Mouse (Mus musculus): Measurements from ENCODE around the gene Aspscr1. TPM values are rescaled to one million over a fixed set of nuclear protein-coding genes. Genes with fewer than 3 reads are reported as not detected.

Gene Aspscr1
- total and polyA plus RNA-seq, 2 experiments from 2014 or later: 113 to 143 TPM

DNA sequence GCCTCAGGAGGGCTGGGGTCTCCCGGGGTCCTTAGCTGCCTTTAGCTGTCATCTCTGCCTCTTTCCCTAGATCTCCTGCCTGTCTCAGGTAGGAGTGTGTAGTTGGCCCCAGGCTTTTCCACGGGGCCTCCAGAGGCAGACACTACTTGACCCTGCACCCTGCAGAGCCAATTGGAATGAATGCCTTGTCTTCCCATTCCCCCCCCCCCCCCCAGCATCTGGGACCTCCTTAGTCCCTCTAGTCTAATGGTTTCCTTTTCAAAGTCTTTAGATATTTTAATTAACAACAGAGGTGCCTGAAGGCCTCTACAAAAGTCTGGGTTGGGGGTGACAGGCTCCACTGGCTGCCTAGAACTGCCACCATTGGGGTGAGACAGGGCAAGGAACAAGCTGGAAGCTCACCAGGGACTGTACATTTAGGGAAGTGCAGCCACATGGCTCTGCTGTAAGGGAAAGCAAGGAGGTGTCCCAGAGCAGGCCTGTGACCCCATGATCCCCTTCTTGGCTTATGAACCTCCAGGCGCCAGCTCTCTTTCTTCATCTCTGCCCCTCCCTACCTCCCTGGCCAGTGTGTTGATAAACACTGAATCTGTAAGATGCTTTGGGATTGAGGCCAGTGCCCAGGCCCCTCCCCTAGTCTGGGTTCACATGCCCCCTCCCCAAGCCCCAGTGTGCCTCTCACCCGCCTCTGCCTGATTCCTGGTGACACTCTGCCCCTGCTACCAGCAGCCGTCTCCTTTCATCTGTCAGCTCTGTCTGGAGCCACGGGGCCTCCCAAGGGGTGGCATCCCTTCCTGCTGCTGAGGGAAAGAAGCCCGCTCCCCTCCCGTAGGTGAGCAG lies 31.9 kb downstream of the Aspscr1 start:
- ATAC-seq (ENCODE audit: low FRiP score): no peak
- H3K9ac ChIP-seq (replicated peaks; ENCODE audit: low read length, poor library complexity, severe bottlenecking): no peak overlapping the region
- 19% methylated on average over 8 of the region's 8 CpGs for WGBS

DNA sequence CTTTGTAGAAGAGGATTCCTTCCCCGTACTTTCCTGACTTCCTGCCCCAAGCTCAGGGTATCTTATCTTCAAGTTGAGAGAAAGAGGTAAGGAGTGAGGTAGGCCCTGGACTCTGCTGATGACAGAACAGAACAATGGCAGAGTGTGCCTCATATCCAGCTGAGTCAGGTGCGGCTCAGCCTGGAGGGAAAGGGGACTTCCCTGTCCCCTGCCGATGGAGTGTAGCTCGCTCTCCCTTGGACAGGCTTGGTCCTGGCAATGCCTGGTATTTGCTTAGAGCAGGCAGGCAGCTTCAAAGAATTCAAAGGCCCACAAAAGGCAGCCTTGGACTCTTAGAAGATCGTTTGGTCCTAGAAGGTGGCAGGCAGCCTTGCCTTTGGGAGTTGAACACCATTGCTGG lies 33.3 kb downstream of the Aspscr1 start:
- DNase-seq (ENCODE audit: low spot score): no peak
- 0 out of 2 replicates have a peak overlapping the region, but pooled peaks have one; percentile 13 for H3K9ac ChIP-seq (replicated peaks; ENCODE audit: low read length, poor library complexity, severe bottlenecking)
- no peak for ATAC-seq (ENCODE audit: low FRiP score)
- TF ChIP-seq CTCF (IDR thresholded peaks at IDR 0.05): no peak
- H3K27me3 ChIP-seq (ENCODE audit: insufficient read depth, low read length): no peaks in the 10 kb centered on the region
- 0 out of 2 replicates have a peak, but pooled peaks cover 4% of the 10 kb centered on the region for H3K4me1 ChIP-seq (ENCODE audit: insufficient read depth, low read length)
- peaks cover 24% of the 10 kb centered on the region for H3K36me3 ChIP-seq (ENCODE audit: insufficient read depth, low read length)
- 55% methylated on average over 5 of the region's 5 CpGs for WGBS
- no peak overlapping the region for H3K4me2 ChIP-seq (ENCODE audit: low read depth, low read length, poor library complexity, severe bottlenecking)
- H3K9me3 ChIP-seq (ENCODE audit: low read length): no peaks in the 10 kb centered on the region
- H3K4me3 ChIP-seq (ENCODE audit: low read depth, low read length): no peak overlapping the region
- no peak overlapping the region for H3K27ac ChIP-seq (ENCODE audit: low read depth, low read length)

More for the DNA sequence above, 31.9 kb downstream of the Aspscr1 start:
- H3K36me3 ChIP-seq (ENCODE audit: insufficient read depth, low read length): peaks cover 16% of the 10 kb centered on the region
- no peak overlapping the region for H3K27ac ChIP-seq (ENCODE audit: low read depth, low read length)
- H3K4me2 ChIP-seq (ENCODE audit: low read depth, low read length, poor library complexity, severe bottlenecking): no peak overlapping the region
- no peak for TF ChIP-seq CTCF (IDR thresholded peaks at IDR 0.05)
- H3K27me3 ChIP-seq (ENCODE audit: insufficient read depth, low read length): no peaks in the 10 kb centered on the region
- H3K4me1 ChIP-seq (ENCODE audit: insufficient read depth, low read length): 0 out of 2 replicates have a peak, but pooled peaks cover 4% of the 10 kb centered on the region
- no peaks in the 10 kb centered on the region for H3K9me3 ChIP-seq (ENCODE audit: low read length)
- no peak overlapping the region for H3K4me3 ChIP-seq (ENCODE audit: low read depth, low read length)
- DNase-seq (ENCODE audit: low spot score): no peak

- 9% methylated on average over 10 of the region's 12 CpGs for WGBS
- no peak for ATAC-seq (ENCODE audit: low FRiP score)
- no peak overlapping the region for H3K27ac ChIP-seq (ENCODE audit: low read depth, low read length)
These were observed 34.5 kb downstream of the Aspscr1 start for GRCm38 (mm10) chr11:120707225-120707624.

GRCm38 (mm10) chr11:120707969-120708368 lies 35.2 kb downstream of the Aspscr1 start:
- Histone ChIP-seq H3K4me2 (ENCODE audit: low read depth, low read length, poor library complexity, severe bottlenecking) (no peak overlapping the region), H3K9ac (replicated peaks; ENCODE audit: low read length, poor library complexity, severe bottlenecking) (no peak overlapping the region), H3K4me1 (ENCODE audit: insufficient read depth, low read length) (peaks cover 9% of the 10 kb centered on the region; the same call in 1 of the 2 replicates), H3K36me3 (ENCODE audit: insufficient read depth, low read length) (peaks cover 21% of the 10 kb centered on the region; the same call in 1 of the 2 replicates), H3K9me3 (ENCODE audit: low read length) (no peaks in the 10 kb centered on the region), H3K27me3 (ENCODE audit: insufficient read depth, low read length) (no peaks in the 10 kb centered on the region), H3K27ac (ENCODE audit: low read depth, low read length) (no peak overlapping the region), H3K4me3 (ENCODE audit: low read depth, low read length) (no peak overlapping the region)
- WGBS: 28% methylated on average over 5 of the region's 5 CpGs
- ATAC-seq (ENCODE audit: low FRiP score) (no peak), DNase-seq (ENCODE audit: low spot score) (no peak)
- no peak for TF ChIP-seq CTCF (IDR thresholded peaks at IDR 0.05)

More at GRCm38 (mm10) chr11:120707225-120707624, 34.5 kb downstream of the Aspscr1 start:
- Histone ChIP-seq H3K9me3 (ENCODE audit: low read length) (no peaks in the 10 kb centered on the region), H3K27me3 (ENCODE audit: insufficient read depth, low read length) (no peaks in the 10 kb centered on the region), H3K4me3 (ENCODE audit: low read depth, low read length) (no peak overlapping the region), H3K9ac (replicated peaks; ENCODE audit: low read length, poor library complexity, severe bottlenecking) (no peak overlapping the region), H3K36me3 (ENCODE audit: insufficient read depth, low read length) (peaks cover 24% of the 10 kb centered on the region), H3K4me2 (ENCODE audit: low read depth, low read length, poor library complexity, severe bottlenecking) (no peak overlapping the region), H3K4me1 (ENCODE audit: insufficient read depth, low read length) (0 out of 2 replicates have a peak, but pooled peaks cover 4% of the 10 kb centered on the region)
- DNase-seq (ENCODE audit: low spot score): no peak
- TF ChIP-seq CTCF (IDR thresholded peaks at IDR 0.05): no peak

- Histone ChIP-seq H3K27ac (ENCODE audit: low read depth, low read length) (no peak overlapping the region), H3K9ac (replicated peaks; ENCODE audit: low read length, poor library complexity, severe bottlenecking) (no peak overlapping the region), H3K4me3 (ENCODE audit: low read depth, low read length) (no peak overlapping the region), H3K27me3 (ENCODE audit: insufficient read depth, low read length) (no peaks in the 10 kb centered on the region), H3K36me3 (ENCODE audit: insufficient read depth, low read length) (peaks cover 21% of the 10 kb centered on the region; the same call in 1 of the 2 replicates), H3K4me2 (ENCODE audit: low read depth, low read length, poor library complexity, severe bottlenecking) (no peak overlapping the region), H3K4me1 (ENCODE audit: insufficient read depth, low read length) (peaks cover 14% of the 10 kb centered on the region; the same call in 1 of the 2 replicates), H3K9me3 (ENCODE audit: low read length) (no peaks in the 10 kb centered on the region)
- ATAC-seq (ENCODE audit: low FRiP score) (no peak), DNase-seq (ENCODE audit: low spot score) (no peak)
- TF ChIP-seq CTCF (IDR thresholded peaks at IDR 0.05): no peak
- 75% methylated on average over 2 of the region's 2 CpGs for WGBS
These were observed 36.8 kb downstream of the Aspscr1 start for GRCm38 (mm10) chr11:120709551-120709950.

- no peaks in the 10 kb centered on the region for H3K27me3 ChIP-seq (ENCODE audit: insufficient read depth, low read length)
- H3K36me3 ChIP-seq (ENCODE audit: insufficient read depth, low read length): peaks cover 25% of the 10 kb centered on the region; the same call in 1 of the 2 replicates
- no peak overlapping the region for H3K4me2 ChIP-seq (ENCODE audit: low read depth, low read length, poor library complexity, severe bottlenecking)
- WGBS: 81% methylated on average over 5 of the region's 5 CpGs
- ATAC-seq (ENCODE audit: low FRiP score) (no peak), DNase-seq (ENCODE audit: low spot score) (no peak)
- TF ChIP-seq CTCF (IDR thresholded peaks at IDR 0.05): no peak
- H3K27ac ChIP-seq (ENCODE audit: low read depth, low read length): no peak overlapping the region
- H3K4me1 ChIP-seq (ENCODE audit: insufficient read depth, low read length): peaks cover 16% of the 10 kb centered on the region; the same call in 1 of the 2 replicates
- H3K9me3 ChIP-seq (ENCODE audit: low read length): no peaks in the 10 kb centered on the region
- no peak overlapping the region for H3K4me3 ChIP-seq (ENCODE audit: low read depth, low read length)
- H3K9ac ChIP-seq (replicated peaks; ENCODE audit: low read length, poor library complexity, severe bottlenecking): no peak overlapping the region
These were observed 37.9 kb downstream of the Aspscr1 start for GRCm38 (mm10) chr11:120710672-120711071.
